Mouse (Mus musculus): ENCODE measurements at regions not wholly inside any gene's neighbourhood (a gene's known extent, or its start where the extent isn't known, plus 50 kb on each side); places are given as distances from the start of the nearest gene placed in this dataset.
A peak's percentile ranks its signal among the peaks of the same experiment; 100 is the strongest.

- Histone ChIP-seq H3K4me2 (no peak overlapping the region), H3K9ac (ENCODE audit: low read depth, low read length) (no peak overlapping the region), H3K36me3 (ENCODE audit: control insufficient read depth, insufficient read depth, low read length) (no peaks in the 10 kb centered on the region), H3K27ac (ENCODE audit: low read depth, low read length) (no peak overlapping the region), H3K4me1 (replicated peaks; ENCODE audit: control insufficient read depth, insufficient read depth, low read length) (no peaks in the 10 kb centered on the region; the same call in 1 of the 2 replicates), H3K27me3 (replicated peaks; ENCODE audit: control insufficient read depth, insufficient read depth, low read length) (peaks cover 4% of the 10 kb centered on the region; the same call in 1 of the 2 replicates), H3K9me3 (ENCODE audit: control insufficient read depth, low read length) (no peaks in the 10 kb centered on the region), H3K4me3 (ENCODE audit: low read depth, low read length) (no peak overlapping the region)
- DNase-seq (ENCODE audit: low spot score), result no peak
- WGBS, result 46% methylated on average over 7 of the region's 7 CpGs
- no peak for ATAC-seq (replicated peaks; ENCODE audit: low FRiP score)
Measured at GRCm38 (mm10) chr14:25312135-25312534, 146.8 kb upstream of the Zmiz1 start.

- DNase-seq (ENCODE audit: low spot score) (no peak), ATAC-seq (replicated peaks; ENCODE audit: low FRiP score) (no peak)
- no peak overlapping the region for H3K4me2 ChIP-seq
- no peak overlapping the region for H3K4me3 ChIP-seq (ENCODE audit: low read depth, low read length)
- H3K9ac ChIP-seq (ENCODE audit: low read depth, low read length), result no peak overlapping the region
- H3K27me3 ChIP-seq (replicated peaks; ENCODE audit: control insufficient read depth, insufficient read depth, low read length), result peaks cover 11% of the 10 kb centered on the region
- 73% methylated on average over 6 of the region's 6 CpGs for WGBS
- no peaks in the 10 kb centered on the region; the same call in none of the 2 replicates for H3K4me1 ChIP-seq (replicated peaks; ENCODE audit: control insufficient read depth, insufficient read depth, low read length)
- H3K36me3 ChIP-seq (ENCODE audit: control insufficient read depth, insufficient read depth, low read length), result no peaks in the 10 kb centered on the region
- H3K27ac ChIP-seq (ENCODE audit: low read depth, low read length), result no peak overlapping the region
- no peaks in the 10 kb centered on the region for H3K9me3 ChIP-seq (ENCODE audit: control insufficient read depth, low read length)
Measured at GRCm38 (mm10) chr14:25312814-25313426, 146.1 kb upstream of the Zmiz1 start.

- no peak for ATAC-seq (replicated peaks; ENCODE audit: low FRiP score)
- H3K9ac ChIP-seq (ENCODE audit: low read depth, low read length), result no peak overlapping the region
- H3K4me2 ChIP-seq, result no peak overlapping the region
- no peak for DNase-seq (ENCODE audit: low spot score)
- no peak overlapping the region for H3K4me3 ChIP-seq (ENCODE audit: low read depth, low read length)
- H3K9me3 ChIP-seq (ENCODE audit: control insufficient read depth, low read length), result no peaks in the 10 kb centered on the region
- no peak overlapping the region for H3K27ac ChIP-seq (ENCODE audit: low read depth, low read length)
- H3K4me1 ChIP-seq (replicated peaks; ENCODE audit: control insufficient read depth, insufficient read depth, low read length), result peaks cover 3% of the 10 kb centered on the region
- peaks cover 20% of the 10 kb centered on the region for H3K27me3 ChIP-seq (replicated peaks; ENCODE audit: control insufficient read depth, insufficient read depth, low read length)
- H3K36me3 ChIP-seq (ENCODE audit: control insufficient read depth, insufficient read depth, low read length), result no peaks in the 10 kb centered on the region
- WGBS, result 58% methylated on average over 4 of the region's 4 CpGs
Measured at GRCm38 (mm10) chr14:25313693-25314240, 145.2 kb upstream of the Zmiz1 start.

- no peaks in the 10 kb centered on the region for H3K9me3 ChIP-seq (ENCODE audit: control insufficient read depth, low read length)
- no peak overlapping the region for H3K4me3 ChIP-seq (ENCODE audit: low read depth, low read length)
- no peak overlapping the region for H3K4me2 ChIP-seq
- no peak overlapping the region for H3K9ac ChIP-seq (ENCODE audit: low read depth, low read length)
- WGBS, result 88% methylated on average over 5 of the region's 5 CpGs
- H3K27ac ChIP-seq (ENCODE audit: low read depth, low read length), result no peak overlapping the region
- DNase-seq (ENCODE audit: low spot score), result no peak
- peaks cover 3% of the 10 kb centered on the region for H3K4me1 ChIP-seq (replicated peaks; ENCODE audit: control insufficient read depth, insufficient read depth, low read length)
- ATAC-seq (replicated peaks; ENCODE audit: low FRiP score), result no peak
- H3K36me3 ChIP-seq (ENCODE audit: control insufficient read depth, insufficient read depth, low read length), result no peaks in the 10 kb centered on the region
- peaks cover 26% of the 10 kb centered on the region for H3K27me3 ChIP-seq (replicated peaks; ENCODE audit: control insufficient read depth, insufficient read depth, low read length)
Measured at GRCm38 (mm10) chr14:25316491-25316890, 142.5 kb upstream of the Zmiz1 start.

GRCm38 (mm10) chr14:25317680-25318471, 141.1 kb upstream of the Zmiz1 start:
- peaks cover 3% of the 10 kb centered on the region; the same call in 1 of the 2 replicates for H3K4me1 ChIP-seq (replicated peaks; ENCODE audit: control insufficient read depth, insufficient read depth, low read length)
- 13% methylated on average over 37 of the region's 37 CpGs for WGBS
- no peak for ATAC-seq (replicated peaks; ENCODE audit: low FRiP score)
- peaks cover 26% of the 10 kb centered on the region for H3K27me3 ChIP-seq (replicated peaks; ENCODE audit: control insufficient read depth, insufficient read depth, low read length)
- no peak overlapping the region for H3K27ac ChIP-seq (ENCODE audit: low read depth, low read length)
- 0 out of 2 replicates have a peak overlapping the region, but pooled peaks have one; percentile 22 for H3K9ac ChIP-seq (ENCODE audit: low read depth, low read length)
- no peaks in the 10 kb centered on the region for H3K9me3 ChIP-seq (ENCODE audit: control insufficient read depth, low read length)
- no peaks in the 10 kb centered on the region for H3K36me3 ChIP-seq (ENCODE audit: control insufficient read depth, insufficient read depth, low read length)
- peak overlapping the region; percentile 53 for H3K4me2 ChIP-seq
- peak; percentile 49 for DNase-seq (ENCODE audit: low spot score)
- H3K4me3 ChIP-seq (ENCODE audit: low read depth, low read length), result peak overlapping the region; percentile 9; the same call in 1 of the 2 replicates

- Histone ChIP-seq H3K4me3 (ENCODE audit: low read depth, low read length) (no peak overlapping the region), H3K9ac (ENCODE audit: low read depth, low read length) (no peak overlapping the region), H3K27me3 (replicated peaks; ENCODE audit: control insufficient read depth, insufficient read depth, low read length) (peaks cover 26% of the 10 kb centered on the region), H3K4me2 (no peak overlapping the region), H3K4me1 (replicated peaks; ENCODE audit: control insufficient read depth, insufficient read depth, low read length) (peaks cover 3% of the 10 kb centered on the region; the same call in 1 of the 2 replicates), H3K9me3 (ENCODE audit: control insufficient read depth, low read length) (no peaks in the 10 kb centered on the region), H3K27ac (ENCODE audit: low read depth, low read length) (no peak overlapping the region), H3K36me3 (ENCODE audit: control insufficient read depth, insufficient read depth, low read length) (no peaks in the 10 kb centered on the region)
- ATAC-seq (replicated peaks; ENCODE audit: low FRiP score) (no peak), DNase-seq (ENCODE audit: low spot score) (no peak)
- 45% methylated on average over 12 of the region's 12 CpGs for WGBS
Measured at GRCm38 (mm10) chr14:25318909-25319308, 140.1 kb upstream of the Zmiz1 start.

- H3K4me1 ChIP-seq (replicated peaks; ENCODE audit: control insufficient read depth, insufficient read depth, low read length), result peaks cover 3% of the 10 kb centered on the region; the same call in 1 of the 2 replicates
- H3K4me3 ChIP-seq (ENCODE audit: low read depth, low read length), result no peak overlapping the region
- H3K27me3 ChIP-seq (replicated peaks; ENCODE audit: control insufficient read depth, insufficient read depth, low read length), result peaks cover 26% of the 10 kb centered on the region
- 67% methylated on average over 4 of the region's 4 CpGs for WGBS
- ATAC-seq (replicated peaks; ENCODE audit: low FRiP score), result no peak
- no peak overlapping the region for H3K27ac ChIP-seq (ENCODE audit: low read depth, low read length)
- no peak for DNase-seq (ENCODE audit: low spot score)
- H3K36me3 ChIP-seq (ENCODE audit: control insufficient read depth, insufficient read depth, low read length), result no peaks in the 10 kb centered on the region
- H3K9ac ChIP-seq (ENCODE audit: low read depth, low read length), result no peak overlapping the region
- no peak overlapping the region for H3K4me2 ChIP-seq
- H3K9me3 ChIP-seq (ENCODE audit: control insufficient read depth, low read length), result no peaks in the 10 kb centered on the region
Measured at GRCm38 (mm10) chr14:25320141-25320540, 138.8 kb upstream of the Zmiz1 start.

- no peak for DNase-seq (ENCODE audit: low spot score)
- H3K4me2 ChIP-seq, result no peak overlapping the region
- H3K27me3 ChIP-seq (replicated peaks; ENCODE audit: control insufficient read depth, insufficient read depth, low read length), result peaks cover 6% of the 10 kb centered on the region
- no peak overlapping the region for H3K27ac ChIP-seq (ENCODE audit: low read depth, low read length)
- no peak for ATAC-seq (replicated peaks; ENCODE audit: low FRiP score)
- WGBS, result 71% methylated on average over 6 of the region's 6 CpGs
- H3K4me3 ChIP-seq (ENCODE audit: low read depth, low read length), result no peak overlapping the region
- no peaks in the 10 kb centered on the region for H3K9me3 ChIP-seq (ENCODE audit: control insufficient read depth, low read length)
- H3K9ac ChIP-seq (ENCODE audit: low read depth, low read length), result no peak overlapping the region
- H3K4me1 ChIP-seq (replicated peaks; ENCODE audit: control insufficient read depth, insufficient read depth, low read length), result no peaks in the 10 kb centered on the region
- H3K36me3 ChIP-seq (ENCODE audit: control insufficient read depth, insufficient read depth, low read length), result no peaks in the 10 kb centered on the region
Measured at GRCm38 (mm10) chr14:25323542-25324484, 135.2 kb upstream of the Zmiz1 start.

Data from liver, embryonic 11.5 days (tissue).